Mouse (Mus musculus) limb, embryonic 12.5 days (tissue): Measurements from ENCODE around the gene Fgfr2. TPM values are rescaled to one million over a fixed set of nuclear protein-coding genes. Genes with fewer than 3 reads are reported as not detected.

Source experiments
- ATAC-seq: fragments of 200-750 bp; cut with Nextera tagmentation; 2 replicates; pipeline ENCODE4 v1.8.0; 2017; ENCODE audit warnings: low read depth, moderate TSS enrichment; ENCODE audit not compliant: insufficient number of reproducible peaks, insufficient read depth, low FRiP score, low TSS enrichment
- H3K27ac ChIP-seq: fragments of 300-500 bp; sonication (generic); 2 replicates; pipeline ENCODE4 v1.5.1; 2016; ENCODE audit warnings: mild to moderate bottlenecking, moderate library complexity
- H3K27me3 ChIP-seq: fragments of 300-500 bp; sonication (generic); 2 replicates; pipeline ENCODE4 v1.6.1; 2016; ENCODE audit warnings: mild to moderate bottlenecking, moderate library complexity
- H3K36me3 ChIP-seq: fragments of 300-500 bp; sonication (generic); 2 replicates; pipeline ENCODE4 v1.6.1; 2016; ENCODE audit warnings: mild to moderate bottlenecking, moderate library complexity
- H3K4me1 ChIP-seq: fragments of 300-500 bp; sonication (generic); replicated peaks from 2 replicates; pipeline ENCODE4 v1.6.1; 2016
- H3K4me2 ChIP-seq: fragments of 300-500 bp; sonication (generic); 2 replicates; pipeline ENCODE4 v1.6.1; 2016; ENCODE audit warnings: mild to moderate bottlenecking, moderate library complexity
- H3K4me3 ChIP-seq: fragments of 300-500 bp; sonication (generic); replicated peaks from 2 replicates; pipeline ENCODE4 v1.5.1; 2016; ENCODE audit warnings: mild to moderate bottlenecking
- H3K9ac ChIP-seq: fragments of 300-500 bp; sonication (generic); replicated peaks from 2 replicates; pipeline ENCODE4 v1.6.1; 2016; ENCODE audit warnings: mild to moderate bottlenecking, moderate library complexity
- H3K9me3 ChIP-seq: fragments of 300-500 bp; sonication (generic); 2 replicates; pipeline ENCODE4 v1.6.1; 2016; ENCODE audit warnings: mild to moderate bottlenecking, moderate library complexity
- WGBS: fragments of 180-500 bp; shearing (Covaris S2); methylation state at CpG from one replicate; pipeline ENCODE4 v1.1.7; 2016; 5-methylcytosine and 5-hydroxymethylcytosine counted together
- polyA plus RNA-seq: library from polyadenylated mRNA; unstranded; fragments of >200 nt; fragmentation: Nextera tagmentation; extraction: Ambion mirVana; gene quantifications from 2 replicates; pipeline ENCODE4 v1.2.1, GENCODE M21; 2016

The Fgfr2 gene
- polyA plus RNA-seq, 1 experiment from 2014 or later, result 112 TPM

DNA sequence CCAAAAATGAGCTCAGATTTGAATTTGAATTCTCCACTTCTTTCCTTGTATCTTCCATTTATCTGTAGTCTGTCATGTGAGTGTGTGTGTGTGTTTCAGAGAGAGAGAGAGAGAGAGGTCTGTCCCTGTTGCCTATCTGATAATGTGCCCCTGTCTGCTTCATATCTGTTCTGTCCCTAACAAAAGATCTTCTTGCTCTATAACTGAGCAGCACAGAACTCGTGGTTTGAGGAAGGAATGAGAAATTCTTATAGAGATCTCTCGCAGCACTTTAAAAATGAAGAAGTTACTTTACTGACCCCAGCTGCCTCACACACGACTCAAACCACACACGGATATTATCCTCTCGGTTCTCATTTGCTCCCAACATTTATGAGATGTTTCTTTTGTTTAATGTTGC lies 735.6 kb downstream of the Fgfr2 start:
- H3K9ac ChIP-seq, result no peak overlapping the region
- H3K4me3 ChIP-seq, result no peak overlapping the region
- 69% methylated on average over 5 of the region's 5 CpGs for WGBS
- peaks cover 34% of the 10 kb centered on the region for H3K4me1 ChIP-seq
- H3K9me3 ChIP-seq, result no peaks in the 10 kb centered on the region
- no peaks in the 10 kb centered on the region for H3K36me3 ChIP-seq
- ATAC-seq, result no peak
- H3K27ac ChIP-seq, result no peak overlapping the region
- H3K4me2 ChIP-seq, result no peak overlapping the region
- peaks cover 26% of the 10 kb centered on the region; the same call in 1 of the 2 replicates for H3K27me3 ChIP-seq

DNA sequence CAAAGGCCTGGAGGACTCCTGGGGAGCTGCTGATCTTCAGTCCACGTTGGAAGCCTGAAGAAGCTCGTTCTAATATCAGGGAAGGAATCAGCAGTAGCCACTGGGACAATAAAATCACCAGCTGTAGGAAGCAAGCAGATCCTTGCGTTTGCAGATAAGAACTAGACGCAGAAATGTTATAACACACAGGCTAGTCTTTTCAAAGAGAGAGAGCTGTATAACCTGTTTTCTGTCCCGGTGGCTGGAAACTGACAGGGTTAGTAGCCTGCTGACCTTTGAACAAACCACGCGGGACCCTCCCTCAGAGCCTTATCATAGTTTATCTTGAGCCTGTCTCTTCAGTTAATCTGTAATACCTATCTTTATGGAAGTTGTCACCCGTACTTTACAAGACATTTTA lies 736.8 kb downstream of the Fgfr2 start:
- H3K9me3 ChIP-seq, result no peaks in the 10 kb centered on the region
- no peak overlapping the region for H3K4me3 ChIP-seq
- peaks cover 34% of the 10 kb centered on the region for H3K4me1 ChIP-seq
- no peaks in the 10 kb centered on the region for H3K36me3 ChIP-seq
- H3K27me3 ChIP-seq, result peaks cover 26% of the 10 kb centered on the region; the same call in 1 of the 2 replicates
- no peak overlapping the region for H3K4me2 ChIP-seq
- H3K9ac ChIP-seq, result no peak overlapping the region
- 16% methylated on average over 8 of the region's 8 CpGs for WGBS
- ATAC-seq, result no peak
- no peak overlapping the region for H3K27ac ChIP-seq

DNA sequence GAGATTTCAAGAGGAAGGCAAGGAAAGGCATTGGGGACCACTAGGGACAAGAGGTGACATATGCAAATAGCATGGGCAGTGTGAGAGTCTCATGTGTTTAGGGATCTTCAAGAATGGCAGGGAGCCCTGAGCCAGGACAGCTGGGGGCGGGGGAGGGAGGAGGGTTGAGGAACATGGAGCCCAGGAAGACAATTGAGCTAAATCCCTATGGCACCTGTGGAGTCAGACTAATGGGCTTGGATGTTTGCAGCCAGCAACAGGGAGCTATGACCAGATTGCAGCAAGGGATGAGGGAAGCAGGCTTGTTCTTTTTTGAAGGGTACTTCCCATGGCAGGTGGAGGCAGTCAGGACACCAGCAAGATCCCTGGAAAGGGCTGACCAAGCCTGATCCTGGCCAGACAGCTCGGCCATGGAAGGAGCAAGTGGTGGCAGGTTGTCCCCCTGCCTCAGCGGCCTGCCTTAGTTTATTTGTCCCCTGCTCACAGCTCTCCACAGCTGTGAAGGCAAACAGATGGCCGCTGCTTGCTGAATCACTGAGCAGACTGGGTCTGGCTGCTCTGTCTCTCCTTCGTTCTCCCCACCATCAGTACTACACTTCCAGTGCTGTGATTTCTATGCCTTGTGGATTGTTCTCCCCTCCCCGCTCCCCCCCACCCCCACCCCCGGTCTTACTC lies 737.6 kb downstream of the Fgfr2 start:
- 34% methylated on average over 7 of the region's 7 CpGs for WGBS
- H3K4me2 ChIP-seq, result no peak overlapping the region
- no peaks in the 10 kb centered on the region for H3K9me3 ChIP-seq
- no peak overlapping the region for H3K4me3 ChIP-seq
- ATAC-seq, result no peak
- H3K4me1 ChIP-seq, result peaks cover 34% of the 10 kb centered on the region
- no peak overlapping the region for H3K9ac ChIP-seq
- no peaks in the 10 kb centered on the region for H3K36me3 ChIP-seq
- H3K27me3 ChIP-seq, result peaks cover 26% of the 10 kb centered on the region; the same call in 1 of the 2 replicates
- no peak overlapping the region for H3K27ac ChIP-seq

DNA sequence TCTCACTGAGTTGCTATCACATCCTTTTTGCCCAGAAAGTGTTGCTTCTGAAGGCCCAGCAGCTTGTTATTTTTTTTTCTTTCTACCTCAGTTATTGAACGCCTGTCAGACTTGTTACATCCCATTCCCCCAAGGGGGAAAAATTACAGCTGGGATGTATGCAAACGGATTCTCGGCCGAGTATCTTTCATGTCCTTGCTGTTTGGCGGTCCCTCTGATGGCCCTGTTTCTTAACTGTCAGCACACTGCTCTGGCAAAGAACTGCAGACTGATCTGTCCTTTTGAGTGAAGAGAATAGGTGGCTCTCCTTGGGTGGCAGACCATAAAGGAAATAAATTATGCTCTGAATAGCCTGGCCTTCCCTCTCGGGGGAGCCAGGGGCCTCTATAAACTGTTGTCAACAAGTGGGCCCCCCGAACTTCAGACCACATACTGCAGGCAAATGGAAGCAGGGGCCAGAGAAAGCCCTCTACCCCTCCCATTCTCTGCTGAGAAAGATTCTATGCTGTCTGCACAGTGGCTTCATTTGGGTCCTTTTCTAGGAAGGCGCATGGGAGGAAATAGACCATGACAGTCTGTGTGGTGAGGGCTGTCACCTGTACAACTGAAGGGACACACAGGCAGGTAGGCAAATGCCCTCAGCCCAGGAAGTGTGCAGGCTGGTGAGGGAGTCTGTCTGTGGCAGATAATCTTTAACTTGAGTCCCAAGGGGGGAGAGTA lies 738.3 kb downstream of the Fgfr2 start:
- Histone ChIP-seq H3K4me2 (no peak overlapping the region), H3K27ac (no peak overlapping the region), H3K4me3 (no peak overlapping the region), H3K4me1 (peaks cover 33% of the 10 kb centered on the region), H3K27me3 (peaks cover 26% of the 10 kb centered on the region; the same call in 1 of the 2 replicates), H3K9ac (no peak overlapping the region), H3K36me3 (no peaks in the 10 kb centered on the region), H3K9me3 (no peaks in the 10 kb centered on the region)
- ATAC-seq, result no peak
- 20% methylated on average over 8 of the region's 8 CpGs for WGBS

DNA sequence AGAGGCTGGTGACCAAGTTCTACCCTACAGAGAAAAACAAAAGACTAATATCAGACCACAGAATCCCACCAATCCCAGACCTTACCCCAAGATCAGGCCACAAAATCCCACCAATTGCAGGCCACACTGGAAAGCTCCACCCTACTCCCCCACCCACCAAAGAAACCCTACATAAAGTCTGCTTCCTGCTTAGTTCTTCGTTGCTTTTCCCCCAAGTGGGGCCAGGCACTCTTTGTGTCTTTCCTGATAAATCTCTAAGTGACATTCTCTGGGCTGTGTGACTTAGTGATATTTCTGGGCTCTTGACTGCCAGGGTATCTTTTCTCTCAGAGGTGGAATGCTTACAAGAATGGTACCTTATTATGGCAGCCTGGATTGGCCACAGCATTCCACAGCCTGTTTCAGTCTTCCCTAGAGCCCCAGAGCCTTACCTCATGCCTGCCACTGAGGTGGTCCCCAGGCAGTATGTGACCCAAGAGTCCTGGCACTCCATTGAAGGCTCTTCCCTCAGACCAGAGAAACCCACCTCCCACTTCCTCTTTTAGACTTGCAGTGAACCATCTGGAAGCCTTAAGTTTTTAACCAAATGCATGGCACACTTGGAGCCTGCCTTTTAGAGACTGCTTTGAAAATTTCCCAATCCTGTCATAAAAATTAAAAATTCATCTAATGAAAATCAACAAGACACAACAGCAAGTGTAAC lies 742.4 kb downstream of the Fgfr2 start:
- H3K4me1 ChIP-seq, result peaks cover 14% of the 10 kb centered on the region
- H3K9ac ChIP-seq, result no peak overlapping the region
- no peak overlapping the region for H3K4me2 ChIP-seq
- H3K4me3 ChIP-seq, result no peak overlapping the region
- H3K9me3 ChIP-seq, result no peaks in the 10 kb centered on the region
- H3K27me3 ChIP-seq, result peaks cover 19% of the 10 kb centered on the region; the same call in 1 of the 2 replicates
- no peak for ATAC-seq
- 42% methylated on average over 1 of the region's 1 CpGs for whole genome bisulfite sequencing
- H3K36me3 ChIP-seq, result no peaks in the 10 kb centered on the region
- no peak overlapping the region for H3K27ac ChIP-seq

DNA sequence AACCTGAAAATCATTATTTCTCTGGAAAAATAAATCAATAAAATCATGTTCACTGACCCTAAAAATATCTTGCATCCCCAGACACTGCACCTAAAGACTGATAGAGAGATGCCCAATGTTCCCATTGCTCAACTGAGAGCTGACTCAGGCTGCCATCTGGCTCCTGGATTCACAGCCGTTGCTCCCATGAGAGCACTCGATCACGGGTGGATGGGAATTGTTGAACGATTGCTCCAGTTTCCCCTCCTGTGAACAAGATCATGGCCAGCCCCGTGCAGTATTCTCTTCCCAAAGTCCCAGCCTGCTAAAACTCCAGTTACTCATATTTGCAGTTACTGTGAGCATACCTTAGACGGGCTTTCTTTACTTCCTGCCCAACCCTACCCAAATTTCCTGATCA lies 745.2 kb downstream of the Fgfr2 start:
- no peak for ATAC-seq
- Histone ChIP-seq H3K9ac (no peak overlapping the region), H3K9me3 (no peaks in the 10 kb centered on the region), H3K4me3 (no peak overlapping the region), H3K27me3 (0 out of 2 replicates have a peak, but pooled peaks cover 3% of the 10 kb centered on the region), H3K4me2 (no peak overlapping the region), H3K27ac (no peak overlapping the region), H3K36me3 (no peaks in the 10 kb centered on the region), H3K4me1 (peaks cover 8% of the 10 kb centered on the region)
- WGBS, result 75% methylated on average over 6 of the region's 6 CpGs

DNA sequence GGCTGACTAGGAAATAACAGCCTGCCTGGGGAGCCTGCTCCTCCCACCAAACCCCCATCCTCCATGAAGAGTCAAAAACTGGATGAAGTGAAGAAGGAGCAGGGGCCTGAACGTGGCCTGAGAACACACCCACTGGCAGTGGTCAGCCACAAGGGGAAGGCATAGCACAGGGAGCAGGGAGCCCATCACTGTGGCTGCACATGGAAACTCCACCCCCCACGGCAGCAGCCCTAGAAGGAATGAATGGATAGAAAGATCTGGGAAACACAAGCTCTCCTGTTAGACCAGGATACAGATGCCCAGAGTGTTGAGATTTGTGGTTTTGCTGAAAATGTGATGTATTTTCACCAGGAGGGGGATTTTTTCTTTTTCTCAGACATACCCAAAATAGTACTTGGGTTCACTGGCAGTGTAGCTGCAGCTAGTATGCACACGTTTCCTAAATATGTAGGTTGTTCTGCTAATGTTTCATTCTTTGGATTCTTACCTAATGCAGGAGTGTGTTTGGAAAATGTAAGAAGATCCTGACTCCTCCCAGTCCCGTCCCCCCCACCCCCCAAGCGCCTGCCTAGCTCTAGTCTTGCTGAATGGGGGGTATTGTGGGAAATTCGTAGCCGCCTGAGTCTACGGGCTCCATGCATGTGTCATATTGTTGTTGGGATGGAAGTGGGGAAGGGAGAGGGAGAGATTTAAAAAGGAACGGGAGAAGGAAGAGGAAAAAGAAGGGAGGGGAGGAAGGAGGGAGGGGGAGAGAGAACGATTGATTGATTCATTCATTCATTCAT lies 749.4 kb downstream of the Fgfr2 start:
- Histone ChIP-seq H3K27ac (peak overlapping the region; percentile 62), H3K9me3 (no peaks in the 10 kb centered on the region), H3K9ac (no peak overlapping the region), H3K4me1 (peaks cover 18% of the 10 kb centered on the region), H3K27me3 (0 out of 2 replicates have a peak, but pooled peaks cover 3% of the 10 kb centered on the region), H3K4me2 (peak overlapping the region; percentile 7; the same call in 1 of the 2 replicates), H3K4me3 (no peak overlapping the region), H3K36me3 (no peaks in the 10 kb centered on the region)
- WGBS, result 60% methylated on average over 10 of the region's 10 CpGs
- no peak for ATAC-seq

DNA sequence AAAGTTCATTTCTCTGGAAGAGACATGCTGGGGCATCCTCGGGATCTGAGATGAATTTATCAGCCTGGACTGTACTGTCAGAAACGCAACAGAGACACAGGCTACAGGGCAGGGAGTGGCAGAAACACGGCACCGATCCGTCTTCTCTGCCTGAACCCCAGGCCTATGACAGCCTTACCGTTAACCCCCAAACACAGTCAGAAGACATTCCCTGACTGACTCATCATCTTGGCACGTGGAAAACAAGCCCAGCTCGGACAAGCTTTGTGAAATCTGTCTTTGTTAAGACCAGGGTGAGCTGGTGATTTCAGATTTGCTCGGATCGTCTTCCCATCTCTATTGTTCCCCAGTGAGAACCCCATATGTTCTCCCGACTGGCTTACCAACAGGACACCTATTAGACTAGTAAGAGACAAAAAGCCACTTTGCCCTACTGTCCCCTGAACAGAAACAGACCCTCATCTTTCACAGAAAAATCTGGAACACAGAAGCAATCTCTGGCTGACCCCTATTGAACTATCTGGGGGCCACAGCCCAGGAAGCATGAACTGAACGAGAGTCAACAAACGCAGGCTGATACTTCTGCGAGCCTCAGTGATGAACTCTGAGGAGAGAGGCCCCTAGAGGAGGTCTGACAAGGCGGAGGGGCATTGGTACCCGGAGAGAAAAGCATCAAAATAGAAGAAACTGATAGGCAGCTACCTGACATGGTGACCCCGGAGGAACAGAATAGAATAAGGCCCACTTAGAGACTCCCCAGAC lies 750.2 kb downstream of the Fgfr2 start:
- Histone ChIP-seq H3K27me3 (0 out of 2 replicates have a peak, but pooled peaks cover 3% of the 10 kb centered on the region), H3K9ac (no peak overlapping the region), H3K9me3 (no peaks in the 10 kb centered on the region), H3K4me2 (peak overlapping the region; percentile 7; the same call in 1 of the 2 replicates), H3K36me3 (no peaks in the 10 kb centered on the region), H3K4me1 (peaks cover 25% of the 10 kb centered on the region), H3K4me3 (no peak overlapping the region), H3K27ac (peak overlapping the region; percentile 62; the same call in 1 of the 2 replicates)
- ATAC-seq, result no peak
- 67% methylated on average over 17 of the region's 17 CpGs for WGBS

DNA sequence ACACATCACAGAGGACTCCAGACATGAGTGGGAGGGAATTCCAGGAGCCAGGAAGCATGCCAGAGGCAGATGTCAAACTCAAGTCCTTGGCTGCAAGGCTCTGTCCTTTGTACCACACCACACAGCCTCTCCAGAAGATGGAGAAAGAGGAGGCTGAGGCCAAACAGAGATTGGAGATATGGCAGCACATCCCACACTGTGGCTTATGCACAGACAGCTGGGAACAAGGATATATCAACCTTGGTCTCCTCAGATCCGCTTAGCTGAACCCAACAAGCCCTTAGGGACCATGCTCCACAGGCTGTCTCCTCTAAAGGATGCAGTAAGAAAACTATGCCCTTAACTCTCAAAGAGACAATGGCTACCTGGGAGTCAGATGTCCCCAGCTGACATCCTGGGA lies 751.3 kb downstream of the Fgfr2 start:
- Histone ChIP-seq H3K36me3 (no peaks in the 10 kb centered on the region), H3K27me3 (peaks cover 3% of the 10 kb centered on the region; the same call in 1 of the 2 replicates), H3K4me1 (peaks cover 25% of the 10 kb centered on the region), H3K4me2 (no peak overlapping the region), H3K27ac (no peak overlapping the region), H3K9me3 (no peaks in the 10 kb centered on the region), H3K4me3 (no peak overlapping the region), H3K9ac (no peak overlapping the region)
- WGBS, result 84% methylated on average over 1 of the region's 1 CpGs
- no peak for ATAC-seq

DNA sequence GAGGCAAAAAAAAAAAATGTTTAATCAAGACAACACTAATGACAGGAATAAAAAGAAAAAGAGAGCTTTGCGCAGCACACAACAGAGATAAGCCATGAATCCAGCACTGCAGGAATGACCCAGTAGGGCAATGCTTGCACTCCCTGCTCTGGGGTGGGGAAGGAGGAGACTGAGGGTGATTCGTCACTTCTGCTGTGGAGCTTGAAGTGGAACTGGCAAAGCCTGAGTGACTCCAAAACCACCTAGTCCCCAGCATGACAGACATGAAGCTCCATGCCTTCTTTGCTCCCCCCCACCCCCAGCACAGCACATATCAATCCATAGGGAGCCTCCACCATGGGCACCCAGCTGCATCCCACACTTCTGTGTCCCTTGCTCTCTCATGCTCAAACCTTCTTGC lies 753.4 kb downstream of the Fgfr2 start:
- Histone ChIP-seq H3K4me3 (no peak overlapping the region), H3K4me1 (peaks cover 25% of the 10 kb centered on the region), H3K4me2 (no peak overlapping the region), H3K9me3 (no peaks in the 10 kb centered on the region), H3K27me3 (peaks cover 3% of the 10 kb centered on the region; the same call in 1 of the 2 replicates), H3K36me3 (no peaks in the 10 kb centered on the region), H3K27ac (no peak overlapping the region), H3K9ac (no peak overlapping the region)
- WGBS, result 87% methylated on average over 2 of the region's 2 CpGs
- ATAC-seq, result no peak
